Mouse (Mus musculus) hematopoietic stem cell, adult 5-6 weeks (primary cell): ENCODE measurements around the gene Afm. TPM values are rescaled to one million over a fixed set of nuclear protein-coding genes. Genes with fewer than 3 reads are reported as not detected.

Experiments used
- ATAC-seq, 2 experiments: fragments of 125-278 bp in 1 of 2; replicated peaks in 1 of 2; 2 replicates each; pipeline ENCODE4 v1.8.0; 2016 to 2017; ENCODE audit warnings: inconsistent platforms in 2 of 2, mild to moderate bottlenecking in 2 of 2, moderate number of reproducible peaks in 2 of 2, low read depth in 1 of 2, moderate TSS enrichment in 1 of 2; ENCODE audit not compliant: low FRiP score in 2 of 2, poor library complexity in 2 of 2, severe bottlenecking in 2 of 2, insufficient read depth in 1 of 2, low TSS enrichment in 1 of 2
- total RNA-seq: library from RNA; stranded (forward); fragments of 172-1452, 232-1000 nt; gene quantifications from 2 replicates; pipeline ENCODE4 v1.2.3, GENCODE M21; 2017

Gene Afm
- total RNA-seq: 0.15 and 0.25 TPM in 2 replicates

DNA sequence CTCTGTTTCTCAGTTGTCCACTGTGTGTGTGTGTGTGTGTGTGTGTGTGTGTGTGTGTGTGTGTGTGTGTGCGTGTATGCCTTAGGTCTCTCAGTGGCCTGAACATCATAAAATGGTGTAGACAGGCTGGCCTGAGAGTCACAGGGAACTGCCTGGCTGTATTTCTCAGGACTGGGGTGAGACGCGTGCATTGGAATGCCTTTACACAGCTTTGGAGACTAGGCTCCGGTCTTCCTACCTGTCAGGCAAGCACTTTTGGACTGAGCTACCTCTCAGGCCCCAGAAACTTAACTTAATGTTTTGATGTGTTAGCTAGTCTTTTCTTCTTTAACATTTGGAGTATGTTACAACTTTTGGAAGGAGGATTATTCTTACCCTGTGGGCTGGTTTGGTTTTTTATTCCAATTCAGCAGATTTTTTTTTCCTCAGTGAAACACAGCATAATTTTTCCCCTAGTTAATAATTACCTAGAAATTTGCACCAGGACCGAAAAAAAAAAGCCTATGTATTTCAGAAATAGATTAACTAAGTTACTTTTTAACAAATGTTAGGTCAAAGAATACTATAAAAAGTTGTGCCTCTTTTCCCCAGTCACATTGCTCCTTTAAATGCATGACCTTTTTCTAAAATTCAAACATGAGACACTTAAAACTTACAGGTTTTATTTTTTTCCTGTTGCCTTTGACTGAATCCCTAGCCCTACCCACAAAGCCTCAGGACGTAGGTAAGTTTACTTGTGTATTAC, at the start of gene Afm:
Gene Afm, plus strand, starts transcription at position 577 of the 745 bp plus-strand sequence.
- ATAC-seq: no peak

DNA sequence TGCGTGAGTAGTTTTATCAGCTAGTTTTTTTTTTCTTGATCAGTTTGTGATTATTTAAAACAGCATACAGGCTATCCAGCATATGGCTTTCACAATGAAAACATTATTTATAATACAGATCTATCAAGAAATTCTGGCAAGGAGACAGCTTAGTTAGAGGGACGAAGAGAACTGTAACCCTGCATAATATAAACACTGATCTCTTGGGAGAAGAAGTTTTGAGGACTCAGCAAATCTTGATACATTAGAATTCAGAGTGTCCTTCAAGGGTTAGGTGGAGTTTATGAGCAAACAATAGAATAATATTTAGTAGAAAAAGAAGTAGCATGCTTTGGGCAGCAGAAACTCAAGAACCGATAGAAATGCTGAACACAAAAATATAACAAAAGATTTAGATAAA, 47.9 kb upstream of the Afm start:
- no peak for ATAC-seq

DNA sequence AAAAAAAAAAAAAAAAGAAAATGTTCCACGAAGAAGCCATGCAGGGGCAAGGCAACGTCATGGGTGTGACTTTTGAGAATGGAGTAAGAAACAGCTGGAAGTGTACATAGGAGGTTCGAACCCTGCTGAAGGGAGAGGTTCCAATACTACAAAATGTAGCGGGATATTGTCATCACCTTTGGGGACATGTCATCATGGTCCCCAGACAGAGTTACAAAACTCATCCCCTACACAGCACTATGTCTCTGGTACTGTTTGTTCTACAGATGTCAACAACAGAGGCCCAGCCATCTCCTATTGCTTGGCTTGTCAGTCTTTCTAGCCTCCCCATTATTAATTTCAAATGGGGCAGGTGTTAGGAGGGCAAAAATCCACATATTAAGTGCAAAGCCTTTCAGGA, 44.8 kb upstream of the Afm start:
- no peak for ATAC-seq

DNA sequence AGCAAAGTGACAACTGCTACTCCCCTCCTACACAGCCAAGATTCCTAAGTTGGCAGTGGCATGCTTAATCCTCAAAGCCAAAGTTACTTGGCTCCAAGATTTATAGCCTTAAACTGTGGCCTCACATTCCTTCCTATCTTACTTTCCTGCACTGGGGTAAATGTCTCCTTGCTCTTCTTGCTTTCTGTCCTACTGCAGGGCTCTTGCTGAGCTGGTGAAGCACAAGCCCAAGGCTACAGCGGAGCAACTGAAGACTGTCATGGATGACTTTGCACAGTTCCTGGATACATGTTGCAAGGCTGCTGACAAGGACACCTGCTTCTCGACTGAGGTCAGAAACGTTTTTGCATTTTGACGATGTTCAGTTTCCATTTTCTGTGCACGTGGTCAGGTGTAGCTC, 44.4 kb upstream of the Afm start:
- ATAC-seq: no peak

DNA sequence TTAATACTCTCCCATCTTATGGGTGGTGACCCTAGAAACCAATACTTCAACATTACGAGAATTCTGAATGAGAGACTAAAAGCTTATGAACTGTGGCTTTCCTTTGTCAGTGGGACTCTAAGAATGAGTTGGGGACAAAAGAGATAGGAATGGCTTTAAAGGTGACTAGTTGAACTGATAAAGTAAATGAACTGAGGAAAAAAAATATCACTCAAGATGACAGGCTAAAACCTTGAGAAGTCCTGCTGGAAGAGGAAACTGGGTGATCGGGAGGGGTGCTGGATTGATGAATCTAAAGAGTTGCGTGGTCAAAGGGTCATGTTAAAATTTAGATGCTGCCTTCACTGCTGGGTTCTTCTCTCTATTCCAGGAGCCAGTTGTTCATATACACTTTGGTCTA, 42.0 kb upstream of the Afm start:
- ATAC-seq: no peak

DNA sequence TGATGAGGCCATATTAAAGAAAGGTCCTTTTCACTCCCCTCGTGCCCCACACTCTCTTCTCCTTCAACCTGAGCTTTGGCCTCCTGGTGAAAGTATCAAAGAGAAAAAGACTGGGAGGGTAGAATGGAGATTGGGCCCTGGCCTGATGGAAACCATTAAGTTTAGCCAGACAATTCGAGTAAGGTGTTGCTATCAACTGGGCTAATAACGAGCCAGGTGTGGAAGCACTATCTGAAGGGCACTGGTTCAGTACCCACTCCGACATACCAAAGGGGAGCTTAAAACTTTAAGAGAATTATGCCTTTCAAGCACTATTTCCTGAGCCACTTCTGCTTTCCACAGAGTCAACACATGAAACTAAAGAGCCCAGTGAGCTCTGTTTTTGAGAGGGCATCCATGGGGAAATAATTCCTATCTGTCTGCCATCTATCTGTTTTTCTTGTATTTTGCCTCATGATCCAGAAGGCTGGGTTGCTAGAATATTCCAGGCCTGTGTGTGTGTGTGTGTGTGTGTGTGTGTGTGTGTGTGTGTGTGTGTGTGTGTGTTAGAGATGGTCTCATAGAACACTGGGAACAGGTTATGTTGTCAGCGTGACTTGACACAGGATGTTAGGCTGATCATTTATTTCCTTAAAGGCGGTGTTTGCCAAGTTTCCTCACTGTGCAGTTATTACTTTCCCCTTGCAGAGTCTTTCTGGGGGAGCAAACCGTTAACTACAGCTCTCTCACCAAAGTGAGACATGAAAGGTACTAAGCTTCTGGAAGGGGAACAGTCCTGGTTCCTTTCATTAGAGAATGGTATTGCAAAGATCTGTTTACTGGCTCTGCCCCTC, 41.2 kb upstream of the Afm start:
- ATAC-seq: peak; percentile 56 to 75; a peak in 3 of 4 replicates

DNA sequence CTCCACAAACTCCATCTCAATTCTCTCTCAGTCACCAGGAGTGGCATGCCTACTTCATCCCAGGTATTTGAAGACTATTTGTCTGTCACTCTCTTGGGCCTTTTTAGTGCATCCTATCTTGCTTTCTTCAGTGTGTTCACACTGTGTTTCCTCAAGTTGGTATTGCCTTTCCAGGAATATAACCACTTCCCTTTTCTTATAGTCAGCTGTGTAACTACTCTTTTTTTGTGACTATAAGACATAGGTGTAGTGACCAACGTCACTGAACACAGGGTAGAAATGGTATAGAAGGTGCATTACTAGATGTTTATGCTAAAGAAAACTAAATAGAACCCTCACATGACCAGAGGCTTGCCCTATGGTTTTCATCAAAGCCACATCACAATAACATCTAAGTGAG, 39.8 kb upstream of the Afm start:
- ATAC-seq: peak; percentile 53 to 62; a peak in 3 of 4 replicates

DNA sequence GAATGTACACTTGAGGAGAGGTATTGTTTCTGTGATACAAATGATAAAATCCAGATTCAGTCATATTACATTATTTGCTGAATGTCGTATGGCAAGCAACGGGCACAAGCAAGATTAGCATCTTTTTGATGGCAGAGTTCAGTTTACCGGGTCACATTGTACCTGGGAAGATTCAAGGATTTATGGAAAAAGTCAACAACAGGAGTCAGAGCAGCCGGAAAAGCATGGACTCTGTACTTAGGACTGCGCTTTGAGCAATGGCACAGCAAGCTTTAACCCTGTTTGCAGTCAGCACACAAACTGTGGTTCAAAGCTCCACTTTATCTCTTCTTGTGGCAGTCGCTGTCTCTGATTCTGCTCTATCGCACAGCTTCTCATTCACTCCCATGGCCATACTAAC, 33.1 kb upstream of the Afm start:
- no peak for ATAC-seq

DNA sequence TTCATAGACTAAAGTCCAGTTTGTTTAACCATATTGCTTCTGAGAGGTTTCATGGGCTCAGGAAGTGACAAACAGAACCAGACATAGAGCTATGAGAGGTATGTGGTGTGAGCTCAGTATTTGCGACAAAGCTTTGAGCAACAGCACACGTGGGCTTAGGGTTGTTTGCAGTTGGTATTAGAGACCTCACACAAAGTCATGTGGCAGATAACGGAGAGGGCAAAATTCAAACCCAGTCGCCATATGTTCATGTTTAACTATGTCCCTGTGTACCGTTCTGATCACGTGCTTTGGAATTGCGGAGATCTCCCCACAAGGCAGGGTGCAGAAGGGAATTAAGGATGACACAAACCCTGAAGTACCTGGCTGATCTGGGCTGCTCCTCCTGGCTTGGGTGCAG, 30.4 kb upstream of the Afm start:
- ATAC-seq: no peak

DNA sequence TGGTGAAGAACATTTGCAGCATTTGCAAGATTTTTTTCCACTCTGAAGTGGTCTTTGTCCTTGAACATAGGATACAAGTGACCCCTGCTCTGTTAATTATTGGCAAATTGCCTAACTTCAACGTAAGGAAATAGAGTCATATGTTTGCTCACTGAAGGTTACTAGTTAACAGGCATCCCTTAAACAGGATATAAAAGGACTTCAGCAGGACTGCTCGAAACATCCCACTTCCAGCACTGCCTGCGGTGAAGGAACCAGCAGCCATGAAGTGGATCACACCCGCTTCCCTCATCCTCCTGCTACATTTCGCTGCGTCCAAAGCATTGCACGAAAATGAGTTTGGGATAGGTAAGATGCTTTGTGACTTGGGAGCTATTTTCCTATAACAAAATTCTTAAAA, 28.2 kb upstream of the Afm start, which contains the start of gene Afp:
Gene Afp, plus strand, starts transcription at position 220 of the 400 bp plus-strand sequence.
- ATAC-seq: no peak

DNA sequence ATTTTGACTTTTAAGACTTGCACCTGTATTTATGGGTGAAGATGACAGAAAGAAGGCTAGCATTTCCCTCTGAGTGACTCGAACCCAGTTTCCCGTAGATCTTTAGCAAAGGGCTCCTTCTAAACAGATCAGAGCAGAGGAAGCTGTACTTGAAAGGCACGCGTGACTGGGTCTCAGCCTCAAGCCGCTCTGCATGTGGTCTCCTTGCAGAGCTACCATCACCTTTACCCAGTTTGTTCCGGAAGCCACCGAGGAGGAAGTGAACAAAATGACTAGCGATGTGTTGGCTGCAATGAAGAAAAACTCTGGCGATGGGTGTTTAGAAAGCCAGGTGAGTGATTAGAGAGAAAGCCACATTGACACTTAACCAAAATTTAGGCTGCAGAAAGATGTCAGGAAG, 26.3 kb upstream of the Afm start:
- peak; percentile 56 to 58 for ATAC-seq

DNA sequence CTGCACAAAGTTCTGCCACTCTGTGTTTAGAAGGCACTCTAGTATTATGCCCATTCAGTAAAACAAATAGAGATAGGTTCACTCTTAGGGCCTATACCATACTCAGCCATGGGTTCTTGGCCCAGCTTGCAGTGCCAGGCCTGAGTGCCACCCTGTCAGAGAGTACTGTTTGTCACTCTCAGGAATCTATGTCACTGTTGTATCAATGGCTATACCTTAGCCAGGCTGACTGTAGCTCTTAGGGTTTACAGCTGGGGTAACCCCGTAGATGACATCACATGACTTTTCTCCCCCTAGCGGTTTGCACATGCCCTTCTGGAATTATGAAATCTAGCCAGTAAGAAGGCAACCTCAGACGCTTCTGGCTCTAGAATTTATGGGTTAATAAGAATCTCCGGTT, 24.4 kb upstream of the Afm start:
- ATAC-seq: no peak

DNA sequence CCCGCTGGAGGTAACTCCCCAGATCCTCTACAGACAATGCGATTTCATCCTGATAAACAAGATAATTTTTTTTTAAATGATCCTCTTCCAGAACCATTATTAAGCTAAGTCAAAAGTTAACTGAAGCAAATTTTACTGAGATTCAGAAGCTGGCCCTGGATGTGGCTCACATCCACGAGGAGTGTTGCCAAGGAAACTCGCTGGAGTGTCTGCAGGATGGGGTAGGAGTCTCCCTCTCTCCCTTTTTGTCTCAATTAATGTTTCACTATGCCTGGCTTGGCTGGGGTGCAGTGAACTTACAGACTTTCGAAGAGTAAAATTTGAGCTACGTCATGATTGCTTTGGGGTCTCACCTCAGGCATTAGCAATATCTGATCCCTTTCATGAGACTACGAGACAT, 19.2 kb upstream of the Afm start:
- no peak for ATAC-seq

DNA sequence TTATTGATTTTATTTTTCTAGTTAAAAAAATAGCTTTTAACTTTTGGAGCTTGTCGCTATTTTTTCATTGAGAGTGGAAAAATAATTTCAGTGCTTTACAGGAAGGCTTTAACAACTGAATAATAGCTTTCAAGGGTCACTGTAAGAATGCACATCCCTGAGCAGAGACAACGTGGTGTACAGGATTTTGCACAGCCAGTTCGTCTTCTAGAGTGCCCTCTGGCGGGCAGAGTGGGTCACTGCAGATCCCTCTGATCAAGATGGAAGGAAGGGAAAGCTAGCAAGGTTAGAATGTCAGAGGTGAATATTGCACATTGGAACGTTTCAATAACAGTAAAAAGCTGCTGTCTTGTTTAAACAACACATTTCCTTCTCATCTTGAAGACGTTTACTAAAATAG, 18.0 kb upstream of the Afm start:
- ATAC-seq: peak; percentile 59 to 65; a peak in 2 of 4 replicates

DNA sequence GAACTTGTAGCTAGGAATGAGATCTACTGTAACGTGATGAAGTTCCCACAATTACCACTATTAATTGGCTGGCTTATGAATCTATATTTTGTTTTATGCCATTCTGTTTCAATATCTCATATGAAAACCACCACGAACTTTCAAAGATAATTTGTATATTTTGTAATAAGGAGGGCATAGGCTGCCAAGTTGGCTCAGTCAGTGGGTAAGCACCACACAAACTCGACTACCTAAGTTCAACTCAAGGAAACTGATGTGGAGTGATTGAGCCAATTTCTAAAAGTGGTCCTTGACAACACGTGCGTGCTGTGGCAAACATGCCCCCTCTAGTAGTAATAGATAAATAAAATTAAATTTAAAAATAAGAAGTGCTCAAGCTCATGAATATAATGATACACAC, 17.0 kb upstream of the Afm start:
- ATAC-seq: no peak

DNA sequence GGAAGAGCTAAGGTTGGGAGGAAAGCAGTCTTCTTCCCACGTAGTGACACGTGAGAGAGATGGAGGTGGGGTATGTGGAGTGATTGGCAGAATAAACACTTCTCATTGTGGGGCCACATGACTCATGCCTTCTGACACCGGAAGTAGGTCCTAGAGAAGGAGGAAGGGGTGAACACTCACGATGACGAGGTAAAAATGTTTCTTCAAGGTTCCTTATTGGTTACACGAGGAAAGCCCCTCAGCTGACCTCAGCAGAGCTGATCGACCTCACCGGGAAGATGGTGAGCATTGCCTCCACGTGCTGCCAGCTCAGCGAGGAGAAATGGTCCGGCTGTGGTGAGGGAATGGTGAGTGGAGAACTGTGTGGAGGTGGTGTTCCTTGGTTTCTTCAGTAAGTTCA, 14.0 kb upstream of the Afm start:
- ATAC-seq: peak; percentile 90 to 94

DNA sequence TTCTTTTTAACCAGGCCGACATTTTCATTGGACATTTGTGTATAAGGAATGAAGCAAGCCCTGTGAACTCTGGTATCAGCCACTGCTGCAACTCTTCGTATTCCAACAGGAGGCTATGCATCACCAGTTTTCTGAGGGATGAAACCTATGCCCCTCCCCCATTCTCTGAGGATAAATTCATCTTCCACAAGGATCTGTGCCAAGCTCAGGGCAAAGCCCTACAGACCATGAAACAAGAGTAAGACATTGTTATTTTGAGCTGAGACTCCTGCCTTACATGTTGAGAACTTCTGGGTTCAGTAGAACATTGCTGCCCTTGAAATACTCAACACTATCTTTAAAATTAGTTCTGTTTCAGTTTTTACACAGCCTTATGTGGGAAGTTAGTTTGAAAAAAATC, 12.2 kb upstream of the Afm start:
- no peak for ATAC-seq

DNA sequence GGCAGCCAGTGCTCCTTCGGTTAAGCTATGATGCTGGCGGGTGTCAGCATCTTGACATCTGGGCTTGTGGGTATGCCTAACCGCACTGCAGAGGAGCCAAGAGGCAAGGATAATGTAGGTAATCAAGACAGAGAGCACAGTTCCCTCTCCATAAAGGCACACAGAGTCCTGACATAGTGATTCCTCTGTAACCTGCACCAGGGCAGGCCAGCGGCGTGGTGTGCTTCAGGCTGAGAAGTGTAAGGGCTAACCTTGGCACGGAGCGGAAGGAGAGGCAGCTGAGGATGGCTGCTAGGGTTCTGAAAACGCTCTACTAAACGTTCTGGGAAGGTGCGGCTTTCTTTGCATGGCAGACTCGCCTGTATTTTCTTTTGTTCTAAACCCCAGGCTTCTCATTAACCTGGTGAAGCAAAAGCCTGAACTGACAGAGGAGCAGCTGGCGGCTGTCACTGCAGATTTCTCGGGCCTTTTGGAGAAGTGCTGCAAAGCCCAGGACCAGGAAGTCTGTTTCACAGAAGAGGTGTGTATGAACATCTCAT, 11.3 kb upstream of the Afm start:
- no peak for ATAC-seq
